Mouse (Mus musculus) frontal cortex, postnatal 14 days (tissue): ENCODE measurements around the gene Mtor.

Experiments
- DNase-seq, 2 experiments: peaks; one replicate each; pipeline ENCODE4 v3.0.0; 2022; ENCODE audit warnings: low spot score in 2 of 2

The Mtor gene

DNA sequence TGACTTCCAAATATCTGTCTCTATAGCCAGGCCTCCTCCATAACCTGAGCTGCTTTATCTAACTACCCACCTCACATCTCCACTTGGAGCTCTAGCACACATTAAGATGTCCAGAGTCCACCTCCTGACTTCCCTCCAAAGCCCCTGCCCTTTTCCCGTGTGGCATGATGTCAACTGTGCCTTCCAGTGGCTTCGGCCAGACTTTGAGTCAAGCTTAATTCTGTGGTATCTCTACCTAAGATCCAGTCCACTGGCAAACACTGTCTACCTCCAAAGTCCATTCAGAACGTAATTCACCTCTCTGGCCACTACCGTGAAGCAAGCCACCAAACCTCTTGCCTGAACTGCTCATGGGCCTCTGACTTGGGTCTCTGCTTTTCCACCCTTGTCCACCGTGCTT is 6.5 kb upstream of the Mtor start:
- DNase-seq: no peak

DNA sequence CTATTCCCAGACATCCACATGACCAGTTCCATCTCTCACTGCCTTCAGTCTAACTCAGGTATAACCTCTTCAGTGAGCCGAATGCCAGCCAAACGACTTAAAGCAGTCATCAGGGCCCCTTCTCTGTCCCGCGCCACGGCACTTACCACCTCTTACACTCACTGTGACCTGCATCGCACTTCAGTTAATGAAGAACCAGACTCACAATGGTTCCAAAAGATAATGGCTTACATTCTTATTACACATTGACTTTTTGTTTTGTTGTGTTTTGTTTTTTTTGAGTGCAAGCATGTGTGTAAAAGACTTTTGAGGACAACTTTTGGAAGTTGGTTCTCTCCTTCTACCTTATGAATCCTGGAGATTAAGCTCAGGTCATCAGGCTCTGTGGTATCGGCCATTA is 5.8 kb upstream of the Mtor start:
- no peak for DNase-seq

DNA sequence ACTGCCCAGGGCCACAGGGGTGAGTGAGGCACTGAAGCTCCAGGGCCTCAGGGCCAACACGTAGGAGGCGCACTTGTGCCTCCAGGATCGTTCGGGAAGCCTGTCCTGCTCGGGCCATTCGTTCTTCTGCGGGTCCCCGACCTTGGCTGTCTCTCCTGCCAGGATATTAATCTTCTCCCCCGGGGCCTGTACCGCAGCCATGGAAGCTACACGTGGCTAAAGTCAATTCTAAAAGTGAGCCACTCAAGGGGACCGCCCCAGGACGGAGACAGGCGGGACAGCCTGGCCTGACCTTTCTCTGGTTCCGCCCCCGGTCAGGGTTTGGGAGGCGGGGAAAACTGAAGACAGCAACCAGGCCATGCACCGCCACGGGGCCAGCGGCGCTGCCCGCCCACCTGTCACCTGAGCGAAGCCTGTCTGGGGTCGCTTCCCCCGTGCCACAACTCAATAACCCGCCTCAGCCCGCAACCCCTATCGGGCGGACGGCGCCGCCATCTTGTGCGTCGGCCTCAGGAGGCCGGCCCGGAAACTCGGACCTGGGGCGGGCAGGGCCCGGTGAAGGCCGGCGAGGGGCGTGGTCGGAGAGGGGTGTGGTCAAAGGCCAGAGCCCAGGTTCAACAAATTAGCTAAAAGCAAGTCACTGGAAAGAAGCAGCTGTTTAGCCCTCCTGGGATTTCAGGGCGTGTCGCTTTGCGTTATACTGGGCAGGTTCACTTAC is 4.0 kb upstream of the Mtor start, which contains the start of gene Ubiad1:
Gene Ubiad1, minus strand, starts transcription at position 522 of the 718 bp plus-strand sequence.
- peak; percentile 52 to 63 for DNase-seq

DNA sequence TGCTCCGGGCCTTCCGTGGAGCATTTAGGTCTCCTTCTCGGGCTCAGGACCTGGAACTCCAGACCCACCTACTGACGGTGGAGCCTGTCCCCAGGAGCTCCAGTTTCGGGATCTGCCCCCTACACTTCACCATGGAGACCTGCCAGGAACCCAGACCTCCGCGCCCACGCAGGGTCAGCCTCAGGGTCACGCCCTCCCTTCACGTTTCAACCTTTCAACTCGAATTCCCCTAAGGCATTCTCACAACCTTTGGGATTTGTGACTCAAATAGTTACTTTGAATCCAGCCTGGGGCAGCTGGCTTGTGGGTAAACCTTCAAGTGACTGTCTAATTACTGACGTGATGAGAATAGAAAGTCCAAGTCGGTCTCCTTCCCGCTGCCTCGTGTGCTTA is 438 bp downstream of the Mtor start:
- DNase-seq: peak in 1 of 2 experiments; percentile 43

DNA sequence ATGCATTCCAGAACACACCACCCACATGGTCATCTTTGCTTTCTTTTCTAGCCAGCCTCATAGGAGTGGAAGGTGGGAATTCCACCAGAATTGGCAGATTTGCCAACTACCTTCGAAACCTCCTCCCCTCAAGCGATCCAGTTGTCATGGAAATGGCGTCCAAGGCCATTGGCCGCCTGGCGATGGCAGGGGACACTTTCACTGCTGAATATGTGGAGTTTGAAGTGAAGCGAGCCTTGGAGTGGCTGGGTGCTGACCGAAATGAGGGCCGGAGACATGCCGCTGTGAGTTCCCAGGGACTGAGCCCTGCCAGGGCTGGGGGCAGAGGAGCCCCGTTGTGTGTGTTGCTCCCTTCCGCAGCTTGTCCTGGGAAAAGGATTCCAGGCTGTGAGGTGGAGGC is 5.3 kb downstream of the Mtor start:
- DNase-seq: no peak

DNA sequence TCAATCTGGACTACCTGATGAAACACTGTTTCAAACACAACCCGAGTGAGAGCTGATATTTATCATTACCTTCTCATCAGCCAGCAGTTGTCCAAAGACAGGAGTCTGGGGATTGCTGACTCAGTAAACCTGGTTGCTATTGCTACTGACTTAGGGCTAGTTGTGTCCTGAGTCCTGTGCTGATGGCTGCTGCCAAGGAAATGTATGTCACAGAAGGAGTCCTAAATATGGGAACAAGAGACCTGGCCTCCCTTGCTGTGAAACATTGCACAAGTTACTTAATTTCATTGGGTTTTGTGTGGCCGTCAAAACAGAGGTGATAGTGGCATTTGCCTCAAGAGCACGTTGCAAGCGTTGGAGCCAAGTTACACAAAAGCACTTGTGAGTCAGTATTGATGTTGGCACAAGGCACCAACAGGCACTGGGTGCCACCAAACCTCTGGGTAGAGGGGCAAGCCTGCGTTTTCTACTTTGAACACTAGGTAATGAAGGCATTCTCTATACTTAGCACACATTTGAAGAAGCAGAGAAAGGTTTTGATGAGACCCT is 7.1 kb downstream of the Mtor start:
- DNase-seq: no peak

DNA sequence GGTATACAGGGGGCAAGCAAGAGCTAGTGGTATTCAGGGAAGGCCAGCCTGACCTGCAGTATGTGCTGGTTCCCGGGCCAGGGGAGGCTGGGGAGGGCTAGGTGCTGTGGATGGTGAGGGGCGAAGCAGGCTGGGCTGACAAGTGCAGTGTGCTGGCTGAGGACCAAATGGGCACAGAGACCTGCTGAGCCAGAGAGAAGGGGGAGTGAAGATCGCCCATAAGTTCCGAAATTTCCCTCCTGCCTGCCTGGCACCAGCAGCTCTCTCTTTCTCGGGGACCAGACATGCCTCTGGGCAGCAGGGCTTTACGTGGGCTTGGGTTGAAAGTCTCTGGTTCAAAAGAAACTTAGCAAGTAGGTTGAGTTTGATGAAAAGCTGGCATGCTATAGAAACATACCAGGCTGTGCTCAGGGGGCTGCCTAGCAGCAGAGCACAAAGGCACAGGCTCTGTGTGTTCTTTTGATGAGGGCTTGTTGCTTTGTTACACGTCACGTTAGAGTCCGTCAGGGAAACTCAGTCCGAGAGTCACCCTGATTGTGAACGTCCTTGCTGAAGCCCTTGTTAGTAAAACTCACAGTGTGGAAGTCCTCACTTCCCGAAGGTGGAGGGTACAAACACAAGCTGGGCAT is 12.4 kb downstream of the Mtor start:
- no peak for DNase-seq

DNA sequence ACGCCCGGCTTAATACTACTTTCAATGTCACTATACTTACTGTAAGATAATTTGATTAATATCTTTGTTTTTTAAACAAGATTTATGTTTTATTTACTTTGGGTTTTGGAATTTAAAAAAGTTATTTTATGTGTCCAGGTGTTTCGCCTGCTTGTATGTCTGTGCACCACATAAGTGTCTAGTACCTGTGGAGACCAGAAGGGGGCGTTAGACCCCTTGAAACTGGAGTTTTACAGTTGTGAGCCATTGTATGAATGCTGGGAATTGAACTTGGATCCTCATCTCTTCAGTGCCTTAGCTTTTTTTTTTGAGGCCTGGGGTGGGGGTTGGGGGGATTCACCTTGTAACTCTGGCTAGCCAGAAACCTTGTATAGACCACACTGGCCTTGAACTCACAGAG is 13.4 kb downstream of the Mtor start:
- DNase-seq: no peak

DNA sequence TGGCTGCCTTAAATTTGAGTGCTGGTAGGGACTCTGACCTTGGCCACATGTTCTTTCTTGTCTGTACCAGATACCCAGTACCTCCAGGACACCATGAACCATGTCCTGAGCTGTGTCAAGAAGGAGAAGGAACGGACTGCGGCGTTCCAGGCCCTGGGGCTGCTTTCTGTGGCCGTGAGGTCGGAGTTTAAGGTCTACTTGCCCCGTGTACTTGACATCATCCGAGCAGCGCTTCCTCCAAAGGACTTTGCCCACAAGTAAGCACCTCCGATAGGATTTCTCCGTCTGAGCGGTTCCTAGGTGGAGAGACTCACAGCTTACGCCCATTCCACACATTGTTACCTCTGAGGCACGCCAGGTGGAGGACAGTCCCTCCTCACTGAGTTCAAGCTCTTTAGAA is 14.3 kb downstream of the Mtor start:
- DNase-seq: no peak

DNA sequence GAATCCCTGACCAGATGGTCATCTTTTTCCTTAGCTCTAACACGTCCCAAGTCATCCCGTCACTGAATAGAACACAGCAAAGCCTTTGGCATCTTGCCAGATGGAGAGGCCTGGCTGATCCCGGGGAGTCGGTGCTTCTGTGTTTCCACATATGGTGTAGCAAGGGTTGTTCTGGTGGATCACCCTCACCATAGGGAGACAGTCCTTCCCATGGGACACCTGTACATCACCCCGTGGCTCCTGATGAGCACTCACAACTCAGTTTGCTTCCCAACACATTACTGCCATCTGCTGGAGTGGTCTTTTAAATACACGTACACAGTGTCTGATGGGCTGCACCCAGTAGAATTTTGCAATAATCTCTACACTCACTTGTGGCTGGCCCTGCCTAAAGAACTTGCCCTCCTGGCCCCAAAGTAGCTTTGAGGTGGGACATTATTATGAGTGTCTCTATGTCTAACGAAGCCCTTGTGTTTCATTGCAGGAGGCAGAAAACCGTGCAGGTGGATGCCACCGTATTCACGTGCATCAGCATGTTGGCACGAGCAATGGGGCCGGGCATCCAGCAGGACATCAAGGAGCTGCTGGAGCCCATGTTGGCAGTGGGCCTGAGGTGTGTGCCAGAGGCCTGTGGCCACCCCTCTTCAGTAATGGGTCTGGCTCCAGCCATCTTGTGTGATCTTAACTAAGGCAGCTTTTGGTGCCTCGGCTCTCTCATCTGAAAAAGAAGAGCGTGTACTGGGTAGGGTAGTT is 15.0 kb downstream of the Mtor start:
- DNase-seq: no peak

DNA sequence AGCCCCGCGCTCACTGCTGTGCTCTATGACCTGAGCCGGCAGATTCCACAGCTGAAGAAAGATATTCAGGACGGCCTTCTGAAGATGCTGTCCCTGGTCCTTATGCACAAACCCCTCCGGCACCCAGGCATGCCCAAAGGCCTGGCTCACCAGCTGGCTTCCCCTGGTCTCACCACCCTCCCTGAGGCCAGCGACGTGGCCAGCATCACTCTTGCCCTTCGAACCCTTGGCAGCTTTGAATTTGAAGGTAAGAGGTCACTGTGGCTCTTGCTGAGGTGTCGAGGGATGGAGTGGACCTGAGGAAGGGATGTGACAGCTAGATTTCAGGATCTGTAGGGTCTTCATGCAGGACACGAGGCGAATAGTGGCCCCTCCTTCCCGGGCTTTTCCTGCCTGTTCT is 15.9 kb downstream of the Mtor start:
- DNase-seq: no peak

DNA sequence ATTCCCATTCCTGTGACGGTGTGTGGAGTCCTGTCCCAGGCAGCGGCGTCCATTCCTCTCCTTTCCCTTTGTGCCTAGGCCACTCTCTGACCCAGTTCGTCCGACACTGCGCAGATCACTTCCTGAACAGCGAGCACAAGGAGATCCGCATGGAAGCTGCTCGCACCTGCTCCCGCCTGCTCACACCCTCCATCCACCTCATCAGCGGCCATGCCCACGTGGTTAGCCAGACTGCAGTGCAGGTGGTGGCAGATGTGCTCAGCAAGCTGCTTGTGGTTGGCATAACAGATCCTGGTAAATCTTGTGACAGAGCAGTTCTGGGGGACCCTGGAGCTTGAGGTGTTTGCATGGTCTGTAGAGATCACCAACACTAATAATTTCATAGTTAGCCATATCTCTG is 16.5 kb downstream of the Mtor start:
- DNase-seq: no peak

DNA sequence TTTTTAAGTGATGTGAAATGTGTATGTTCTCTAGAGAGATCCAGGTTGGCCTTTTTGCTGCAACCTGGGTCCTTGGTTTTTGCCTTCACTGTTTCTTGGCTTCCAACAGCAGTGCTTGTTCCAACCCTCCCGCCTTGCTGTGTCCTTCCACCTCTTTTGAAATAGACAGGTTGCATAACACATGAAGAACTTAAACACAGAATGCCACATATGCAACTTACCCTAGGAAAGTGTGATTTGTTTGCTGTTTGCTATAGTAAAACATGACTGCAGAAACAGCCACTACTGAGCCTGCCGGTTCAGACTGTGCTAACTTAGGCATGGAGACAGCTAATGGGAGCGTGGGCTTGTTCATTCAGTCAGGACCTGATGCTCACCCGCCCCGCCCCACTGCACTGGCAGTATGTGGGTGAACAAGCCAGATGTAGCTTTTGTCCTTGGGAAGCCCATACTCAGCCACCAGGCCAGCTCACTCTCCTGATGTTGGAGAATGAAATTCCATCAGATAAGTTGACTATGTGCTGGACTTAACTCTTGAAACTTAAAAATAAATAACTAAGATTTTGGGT is 18.2 kb downstream of the Mtor start:
- DNase-seq: no peak

DNA sequence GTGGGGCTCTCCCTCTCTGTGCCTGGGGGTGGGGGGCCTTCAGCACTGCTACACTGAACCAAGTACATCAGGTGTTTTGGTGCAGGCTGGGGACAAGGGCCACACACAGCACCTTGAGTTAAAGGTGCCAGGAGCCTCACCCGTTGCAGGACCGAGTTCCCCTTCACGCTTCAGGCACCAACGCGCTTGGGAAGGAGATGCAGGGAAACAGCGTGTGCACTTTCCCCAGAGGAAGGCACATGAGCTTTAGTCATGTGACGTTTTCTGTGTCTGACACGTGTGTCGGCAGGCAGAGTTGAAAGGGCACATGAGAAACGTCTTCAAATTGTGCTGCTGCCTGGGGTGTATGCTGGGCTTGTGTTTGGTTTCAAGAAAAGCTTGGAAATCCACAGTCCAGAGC is 20.0 kb downstream of the Mtor start:
- DNase-seq: no peak

DNA sequence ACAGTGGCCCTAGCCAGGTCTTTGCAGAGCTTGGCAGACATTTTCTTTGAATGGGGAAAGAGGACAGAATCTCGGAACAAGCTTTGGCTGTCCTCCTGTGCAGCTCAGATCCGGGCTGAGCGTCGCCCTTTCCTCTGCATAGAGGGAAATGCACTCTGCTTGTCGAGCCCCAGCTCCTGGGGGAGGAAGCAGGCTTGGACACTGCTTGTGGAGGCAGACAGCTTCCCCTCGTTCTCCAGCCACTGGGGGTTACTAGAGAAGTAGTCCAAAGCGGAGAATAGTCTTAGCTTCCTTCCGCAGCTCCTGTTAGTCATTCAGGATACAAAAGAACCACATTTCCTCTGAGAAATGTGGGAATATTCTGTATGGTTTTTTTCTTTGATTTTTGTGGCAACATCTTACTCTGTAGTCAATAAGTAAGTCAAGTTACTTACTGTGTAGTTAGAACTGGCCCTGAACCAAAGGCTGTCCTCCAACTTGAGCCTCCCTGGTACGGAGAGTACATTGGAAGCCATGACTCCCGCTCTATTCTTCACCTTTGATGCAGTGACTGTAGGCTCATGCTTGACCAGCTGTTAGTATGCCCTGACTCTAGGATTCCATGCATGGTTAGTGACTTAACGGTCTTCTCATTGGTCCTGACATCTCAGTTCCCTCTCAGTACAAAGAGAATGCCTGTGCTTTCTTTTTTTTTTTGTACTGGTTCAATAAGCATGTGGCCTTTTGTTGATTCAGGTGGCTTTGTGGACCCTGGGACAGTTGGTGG is 21.3 kb downstream of the Mtor start:
- no peak for DNase-seq

DNA sequence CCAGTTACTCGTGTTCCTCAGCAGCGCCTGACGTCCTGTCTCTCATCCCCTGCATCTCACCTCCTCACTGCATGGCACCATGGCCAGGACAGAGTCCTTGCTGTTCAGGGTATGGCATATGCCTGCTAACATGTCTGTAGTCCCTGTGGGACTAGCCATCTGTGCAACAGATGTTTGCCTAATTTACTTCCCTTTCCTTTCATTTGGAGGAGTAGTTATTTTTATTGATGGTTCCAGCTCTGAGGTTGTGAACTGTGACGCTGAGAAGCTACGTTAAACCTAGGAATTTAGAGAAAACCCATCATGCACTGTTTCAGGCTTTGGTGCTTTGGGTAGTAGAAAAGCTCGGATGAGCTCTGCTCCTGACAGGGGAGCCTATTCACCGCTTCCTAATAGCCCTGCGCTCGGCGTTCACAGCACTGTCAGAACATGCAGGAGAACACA is 23.0 kb downstream of the Mtor start:
- no peak for DNase-seq

DNA sequence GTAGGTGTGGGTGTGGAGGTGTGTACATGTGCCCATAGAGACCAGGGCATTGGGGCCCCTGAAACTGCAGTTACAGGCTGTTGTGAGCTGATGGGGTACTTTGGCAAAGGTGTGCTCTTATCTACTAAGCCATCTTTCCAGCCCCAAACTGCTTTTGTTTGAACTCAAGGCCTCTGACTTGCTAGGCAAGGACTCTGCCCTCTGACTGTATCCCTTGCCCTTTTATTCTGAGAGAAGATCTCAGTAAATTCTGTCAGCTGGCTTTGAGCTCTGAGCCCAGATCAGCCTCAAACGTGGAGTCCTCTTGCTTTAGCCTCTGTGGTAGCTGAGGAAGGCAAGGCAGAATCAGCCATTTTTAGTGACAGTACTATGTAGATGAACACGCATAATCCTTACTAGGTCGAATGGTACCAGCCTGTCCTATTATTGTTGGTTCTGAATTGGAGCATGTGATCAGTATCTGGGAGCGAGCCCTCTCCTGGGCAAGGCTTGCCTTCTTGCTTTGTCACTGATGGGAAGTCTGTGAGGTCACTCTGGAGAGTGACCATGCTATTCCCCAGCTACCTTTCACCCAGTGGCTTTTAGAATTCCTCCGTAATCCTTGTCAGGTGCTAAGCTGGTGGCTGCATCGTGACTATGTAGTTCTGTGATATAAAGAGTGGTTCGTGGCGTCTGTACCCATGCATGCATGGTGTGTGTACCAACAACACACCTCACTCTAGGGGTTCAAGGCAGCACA is 24.2 kb downstream of the Mtor start:
- no peak for DNase-seq

DNA sequence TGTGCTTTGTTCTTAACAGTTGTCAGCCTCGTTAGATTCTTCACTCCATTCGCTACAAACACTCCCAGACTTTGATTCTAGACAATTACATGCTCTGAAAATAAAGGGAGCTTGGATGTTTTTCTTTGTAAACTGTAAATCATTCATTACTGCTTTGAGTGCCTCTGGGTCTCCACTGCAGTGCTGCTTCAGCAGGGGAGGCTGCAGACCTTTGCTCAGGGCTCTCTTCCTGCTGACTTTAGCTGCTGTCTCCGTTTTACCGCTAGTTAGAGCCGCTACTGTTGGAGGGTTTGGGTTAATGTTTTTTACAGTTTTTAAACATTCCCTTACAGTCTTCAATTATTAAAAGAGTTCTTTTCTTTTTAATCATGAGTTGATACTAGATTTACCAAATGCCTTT is 25.1 kb downstream of the Mtor start:
- no peak for DNase-seq

DNA sequence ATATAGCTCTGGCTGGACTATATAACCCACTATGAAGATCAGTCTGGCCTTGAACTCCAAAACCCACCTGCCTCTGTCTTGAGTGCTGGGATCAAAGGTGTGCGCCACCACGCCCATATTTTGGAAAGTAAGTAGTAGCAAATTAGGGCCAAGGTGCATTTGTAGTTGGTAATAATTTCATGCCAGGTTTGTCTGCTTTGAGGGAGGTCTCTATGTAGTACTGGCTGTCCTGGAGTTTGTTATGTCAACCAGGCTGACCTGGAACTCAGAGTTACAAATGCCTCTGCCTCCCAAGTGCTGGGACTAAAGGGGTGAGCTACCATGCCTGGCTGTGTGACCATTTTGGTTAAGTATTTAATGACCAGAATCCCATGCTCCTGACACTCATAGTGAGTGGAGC is 31.8 kb downstream of the Mtor start:
- DNase-seq: no peak

DNA sequence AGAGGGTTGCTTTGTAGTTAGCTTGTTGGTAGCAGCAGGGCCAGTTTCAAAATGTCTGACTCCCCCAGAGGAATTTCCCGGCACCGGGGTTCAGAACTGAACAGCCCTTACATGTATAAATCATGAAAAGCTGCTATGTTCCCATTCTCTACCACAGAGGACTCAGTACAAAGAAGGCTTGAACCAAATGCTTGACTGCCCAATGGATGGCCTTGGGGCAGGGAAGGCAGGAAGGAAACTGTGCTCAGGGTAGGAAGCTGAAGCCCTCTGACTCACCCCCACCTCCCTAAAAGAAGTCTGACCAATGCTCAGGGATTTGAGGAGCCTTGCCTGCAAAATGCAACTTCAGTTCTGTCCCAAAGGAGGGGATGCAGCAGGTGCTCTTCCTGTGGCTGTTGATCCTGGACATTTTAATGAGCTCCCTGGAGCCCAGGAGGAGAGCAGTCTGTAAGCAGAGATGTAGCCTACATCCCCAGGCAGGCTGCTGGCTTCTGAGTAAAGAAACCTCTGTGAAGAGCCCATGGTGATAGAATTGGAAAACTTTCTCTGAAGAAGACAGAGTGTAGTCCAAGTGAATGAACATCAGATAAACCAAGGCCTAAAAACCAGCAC is 33.3 kb downstream of the Mtor start:
- no peak for DNase-seq
